Mouse (Mus musculus) forebrain, postnatal 0 days (tissue): Measurements from ENCODE around the gene Fstl1. TPM values are rescaled to one million over a fixed set of nuclear protein-coding genes. Genes with fewer than 3 reads are reported as not detected.
A peak's percentile ranks its signal among the peaks of the same experiment; 100 is the strongest.

ENCODE experiments used
- ATAC-seq: fragments of 200-750 bp; cut with Nextera tagmentation; 2 replicates; pipeline ENCODE4 v1.8.0; 2017; ENCODE audit warnings: mild to moderate bottlenecking, moderate library complexity
- DNase-seq: peaks from one replicate; pipeline ENCODE4 v3.0.0-alpha.2; 2015
- H3K27ac ChIP-seq: fragments of 300-500 bp; sonication (generic); 2 replicates; pipeline ENCODE4 v1.5.1; 2014; ENCODE audit warnings: low read depth, mild to moderate bottlenecking, antibody characterized with exemption, low read length, moderate library complexity, mixed read lengths
- H3K27me3 ChIP-seq: fragments of 300-500 bp; sonication (generic); 2 replicates; pipeline ENCODE4 v1.6.1; 2014; ENCODE audit warnings: mild to moderate bottlenecking, low read length, mixed read lengths; ENCODE audit not compliant: insufficient read depth
- H3K36me3 ChIP-seq: fragments of 300-500 bp; sonication (generic); 2 replicates; pipeline ENCODE4 v1.6.1; 2014; ENCODE audit warnings: mild to moderate bottlenecking, moderate library complexity; ENCODE audit not compliant: insufficient read depth
- H3K4me1 ChIP-seq: fragments of 300-500 bp; sonication (generic); 2 replicates; pipeline ENCODE4 v1.6.1; 2014; ENCODE audit warnings: antibody characterized with exemption; ENCODE audit not compliant: insufficient read depth
- H3K4me2 ChIP-seq: fragments of 300-500 bp; sonication (generic); 2 replicates; pipeline ENCODE4 v1.6.1; 2014; ENCODE audit warnings: low read depth, mild to moderate bottlenecking, moderate library complexity
- H3K4me3 ChIP-seq: fragments of 300-500 bp; sonication (generic); 2 replicates; pipeline ENCODE4 v1.5.1; 2014; ENCODE audit warnings: low read depth, low read length, mixed read lengths
- H3K9ac ChIP-seq: fragments of 300-500 bp; sonication (generic); 2 replicates; pipeline ENCODE4 v1.6.1; 2014; ENCODE audit warnings: mild to moderate bottlenecking
- H3K9me3 ChIP-seq: fragments of 300-500 bp; sonication (generic); 2 replicates; pipeline ENCODE4 v1.6.1; 2016; ENCODE audit warnings: low read length
- CTCF ChIP-seq: sonication (generic); IDR thresholded peaks from 2 replicates; pipeline ENCODE4 v1.5.1; 2016; ENCODE audit warnings: antibody characterized with exemption, control low read depth, low read depth
- WGBS: fragments of 180-500 bp; shearing (Covaris S2); extraction: QIAGEN DNeasy Blood & Tissue Kit; methylation state at CpG from one replicate; pipeline ENCODE4 v1.1.7; 2014; 5-methylcytosine and 5-hydroxymethylcytosine counted together
- polyA plus RNA-seq: library from polyadenylated mRNA; unstranded; fragments of >200 nt; fragmentation: Nextera tagmentation; extraction: Ambion mirVana; gene quantifications from 2 replicates; pipeline ENCODE4 v1.2.1, GENCODE M21; 2015
- total RNA-seq: library from RNA; depleted of rRNA; stranded (reverse); fragments of >200 nt; gene quantifications from 2 replicates; pipeline ENCODE4 v1.2.3, GENCODE M21; 2014

The Fstl1 gene
- total and polyA plus RNA-seq, 2 experiments from 2014 or later = 67.2 to 78.3 TPM

DNA sequence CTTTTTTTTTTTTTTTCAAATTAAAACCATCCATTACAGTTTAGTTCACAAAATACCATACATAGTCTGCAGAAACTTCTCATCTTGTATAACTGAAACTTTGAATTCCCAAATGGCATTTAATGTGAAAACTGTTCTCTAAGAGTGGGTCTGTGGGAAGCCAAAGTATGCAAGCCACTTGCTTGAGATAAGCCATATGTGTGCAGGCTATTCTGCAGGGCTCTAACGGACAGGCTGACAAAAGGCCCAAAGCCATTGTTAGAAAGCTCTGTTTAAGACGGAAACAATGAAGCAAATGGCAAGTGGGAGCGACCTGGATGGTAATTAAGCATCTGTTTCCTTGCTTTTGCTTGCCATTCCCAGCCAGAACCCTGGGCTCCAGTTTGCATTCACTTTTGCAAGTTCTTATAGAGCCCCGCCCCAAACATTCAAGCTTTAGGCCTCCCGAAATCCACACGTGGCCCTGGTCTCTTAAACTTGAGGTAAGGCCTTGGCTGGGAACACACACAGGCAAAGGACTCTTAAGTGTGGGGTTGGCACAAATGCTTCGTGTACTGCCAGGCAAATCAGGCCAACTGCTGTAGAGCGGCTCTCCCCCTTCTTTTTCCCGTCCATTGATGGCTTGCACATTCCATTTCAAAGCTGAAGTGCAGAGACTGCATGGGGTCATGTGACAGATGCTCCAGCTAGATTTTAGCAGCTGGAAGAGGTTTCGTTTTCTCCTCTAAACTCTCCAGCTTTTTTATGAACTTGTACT is 32.4 kb downstream of the Fstl1 start:
- ATAC-seq = peak; percentile 10; the same call in 1 of the 2 replicates
- H3K4me2 ChIP-seq = no peak overlapping the region
- no peak for TF ChIP-seq CTCF
- no peaks in the 10 kb centered on the region for H3K27me3 ChIP-seq
- no peaks in the 10 kb centered on the region for H3K9me3 ChIP-seq
- peaks cover 6% of the 10 kb centered on the region for H3K4me1 ChIP-seq
- DNase-seq = peak; percentile 32
- H3K4me3 ChIP-seq = no peak overlapping the region
- WGBS = 19% methylated on average over 10 of the region's 10 CpGs
- H3K27ac ChIP-seq = no peak overlapping the region
- H3K9ac ChIP-seq = no peak overlapping the region
- no peaks in the 10 kb centered on the region for H3K36me3 ChIP-seq

DNA sequence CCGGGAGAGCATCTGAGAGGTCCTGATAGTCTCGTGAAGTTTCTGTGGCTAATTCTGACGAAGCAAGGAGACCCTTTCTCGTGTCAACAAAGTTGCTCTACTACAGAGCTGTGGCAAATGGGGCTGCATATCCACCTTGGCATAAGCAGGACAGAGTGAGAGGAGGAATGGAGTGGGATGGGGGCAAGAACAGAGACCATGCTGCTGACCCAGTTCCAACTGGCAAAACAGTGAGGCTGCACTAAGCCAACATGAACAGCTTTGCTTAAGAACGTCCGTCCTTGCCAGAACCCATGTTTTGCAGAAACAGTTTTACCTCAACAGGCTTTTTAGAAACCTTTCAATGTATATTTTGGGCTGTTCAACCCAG is 32.9 kb downstream of the Fstl1 start:
- Histone ChIP-seq H3K4me3 (no peak overlapping the region), H3K4me1 (peaks cover 7% of the 10 kb centered on the region), H3K36me3 (no peaks in the 10 kb centered on the region), H3K4me2 (no peak overlapping the region), H3K9me3 (no peaks in the 10 kb centered on the region), H3K27ac (no peak overlapping the region), H3K9ac (no peak overlapping the region), H3K27me3 (no peaks in the 10 kb centered on the region)
- ATAC-seq (no peak), DNase-seq (peak; percentile 37)
- WGBS = 49% methylated on average over 6 of the region's 6 CpGs
- no peak for TF ChIP-seq CTCF

DNA sequence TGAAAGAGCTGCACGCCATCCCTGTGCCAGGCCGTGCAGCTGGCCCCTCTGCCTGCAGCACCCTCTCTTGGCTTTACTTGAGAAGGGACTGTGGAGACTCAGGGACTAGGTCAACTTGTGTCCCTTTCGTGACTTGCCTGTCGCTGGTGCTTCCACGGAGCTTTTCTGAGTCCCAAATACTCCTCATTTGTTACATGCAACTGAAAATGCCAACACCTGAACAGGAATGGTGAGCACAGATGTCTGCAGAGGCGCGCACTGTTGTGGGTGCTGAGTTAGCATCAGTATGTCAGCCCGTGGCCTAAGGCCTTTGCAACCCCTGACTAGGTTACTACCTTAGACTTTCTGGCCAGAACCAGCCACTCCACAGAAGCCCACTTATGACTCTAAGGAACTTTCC is 35.2 kb downstream of the Fstl1 start:
- Histone ChIP-seq H3K27ac (no peak overlapping the region), H3K27me3 (no peaks in the 10 kb centered on the region), H3K4me1 (peaks cover 10% of the 10 kb centered on the region), H3K9me3 (no peaks in the 10 kb centered on the region), H3K4me2 (no peak overlapping the region), H3K4me3 (no peak overlapping the region), H3K9ac (peak overlapping the region; percentile 14; the same call in 1 of the 2 replicates), H3K36me3 (no peaks in the 10 kb centered on the region)
- WGBS = 90% methylated on average over 8 of the region's 8 CpGs
- no peak for TF ChIP-seq CTCF
- no peak for ATAC-seq
- no peak for DNase-seq

DNA sequence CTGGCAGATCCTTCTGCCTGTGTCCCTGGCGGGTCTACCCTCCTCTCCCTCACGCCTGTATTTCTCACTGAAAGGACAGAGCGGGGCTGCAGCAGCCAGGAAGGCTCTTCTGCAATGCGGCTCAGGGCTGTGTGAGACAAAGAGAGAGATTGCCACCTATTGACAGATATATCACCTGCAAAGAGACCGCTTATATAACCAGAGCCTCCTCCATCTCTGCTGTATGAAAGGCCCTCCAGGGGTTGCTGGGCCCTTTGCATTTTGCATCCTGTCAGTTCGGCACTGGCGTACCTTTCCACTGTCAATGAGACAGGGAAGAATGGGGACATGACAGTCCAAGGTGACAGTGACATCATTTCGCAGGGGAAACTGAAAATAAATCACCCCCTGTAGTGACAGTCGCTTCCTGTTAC is 35.8 kb downstream of the Fstl1 start:
- no peak overlapping the region for H3K4me2 ChIP-seq
- H3K4me1 ChIP-seq = peaks cover 10% of the 10 kb centered on the region
- WGBS = 46% methylated on average over 9 of the region's 9 CpGs
- H3K9ac ChIP-seq = peak overlapping the region; percentile 14; the same call in 1 of the 2 replicates
- DNase-seq (peak; percentile 74), ATAC-seq (peak; percentile 61)
- H3K36me3 ChIP-seq = no peaks in the 10 kb centered on the region
- peak overlapping the region; percentile 66 for H3K27ac ChIP-seq
- no peak overlapping the region for H3K4me3 ChIP-seq
- no peaks in the 10 kb centered on the region for H3K27me3 ChIP-seq
- TF ChIP-seq CTCF = peak; percentile 72
- H3K9me3 ChIP-seq = no peaks in the 10 kb centered on the region

DNA sequence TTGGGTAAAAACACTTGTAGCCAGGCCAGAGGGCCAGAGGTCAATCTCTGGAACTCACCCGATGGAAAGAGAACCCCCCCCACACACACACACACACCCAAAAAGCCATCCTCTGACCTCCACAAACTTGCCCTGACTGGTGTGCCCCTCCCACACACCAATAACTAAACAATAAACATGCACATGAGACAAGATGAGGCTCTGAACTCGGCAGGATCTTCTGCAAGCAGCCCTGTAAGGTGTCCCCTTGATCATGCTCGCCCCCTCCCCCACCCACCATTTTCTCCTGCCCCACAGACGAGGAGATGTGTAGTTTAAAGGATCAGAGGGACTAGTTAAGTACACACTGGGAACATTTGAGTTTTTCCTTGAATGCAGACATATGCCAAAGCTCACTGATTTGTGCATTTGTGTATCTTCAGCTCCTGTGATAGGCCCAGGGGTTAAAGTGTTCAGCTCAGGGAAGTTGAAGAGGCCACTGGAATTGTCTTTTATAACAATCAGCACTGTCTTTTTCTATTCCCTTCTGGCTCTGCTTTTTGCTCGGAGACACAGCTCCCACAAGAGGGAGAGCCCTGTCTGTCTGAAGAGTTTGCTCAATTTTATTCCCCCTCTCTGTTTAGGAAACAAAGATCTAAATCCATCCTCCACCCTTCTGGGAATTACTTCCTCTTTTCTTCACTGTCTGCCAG is 37.2 kb downstream of the Fstl1 start:
- no peak for DNase-seq
- no peak for ATAC-seq
- no peaks in the 10 kb centered on the region for H3K9me3 ChIP-seq
- H3K36me3 ChIP-seq = 0 out of 2 replicates have a peak, but pooled peaks cover 7% of the 10 kb centered on the region
- peak overlapping the region; percentile 18; the same call in 1 of the 2 replicates for H3K9ac ChIP-seq
- peak overlapping the region; percentile 69 for H3K27ac ChIP-seq
- no peak for TF ChIP-seq CTCF
- H3K4me1 ChIP-seq = peaks cover 10% of the 10 kb centered on the region
- no peaks in the 10 kb centered on the region for H3K27me3 ChIP-seq
- no peak overlapping the region for H3K4me3 ChIP-seq
- WGBS = 32% methylated on average over 5 of the region's 5 CpGs
- peak overlapping the region; percentile 2; the same call in 1 of the 2 replicates for H3K4me2 ChIP-seq

DNA sequence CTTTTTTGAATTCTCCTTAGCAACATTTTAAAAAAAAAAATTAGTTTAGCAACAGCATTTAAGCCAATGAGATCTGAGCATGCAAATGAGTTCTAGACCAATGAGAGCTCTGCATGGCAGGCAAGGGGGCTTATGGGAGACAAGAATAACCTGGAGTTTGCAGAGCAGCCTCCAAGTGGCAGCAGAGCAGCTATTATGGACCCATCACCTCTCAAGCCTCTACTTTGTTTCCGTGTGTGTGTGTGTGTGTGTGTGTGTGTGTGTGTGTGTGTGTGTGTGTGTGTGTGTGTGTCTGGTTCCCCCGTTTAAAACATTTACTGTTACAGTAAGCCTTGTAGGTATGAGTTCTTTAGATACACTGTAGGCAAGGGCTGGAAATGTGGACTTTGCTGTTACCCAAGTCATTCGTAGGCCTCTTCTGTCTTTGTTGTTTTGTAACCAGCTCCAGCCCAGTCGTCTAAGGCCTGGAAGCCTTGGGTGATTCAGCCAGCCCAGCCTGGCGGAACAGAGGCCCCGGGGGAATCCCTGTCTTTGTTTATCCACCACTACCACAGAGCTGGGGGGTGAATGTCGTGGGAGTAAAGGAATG is 37.8 kb downstream of the Fstl1 start:
- Histone ChIP-seq H3K4me1 (peaks cover 10% of the 10 kb centered on the region), H3K27me3 (no peaks in the 10 kb centered on the region), H3K27ac (peak overlapping the region; percentile 79), H3K4me3 (no peak overlapping the region), H3K9ac (no peak overlapping the region), H3K9me3 (no peaks in the 10 kb centered on the region), H3K36me3 (0 out of 2 replicates have a peak, but pooled peaks cover 7% of the 10 kb centered on the region), H3K4me2 (peak overlapping the region; percentile 13; the same call in 1 of the 2 replicates)
- 11% methylated on average over 7 of the region's 7 CpGs for WGBS
- DNase-seq = peak; percentile 90
- peak; percentile 99 for ATAC-seq
- TF ChIP-seq CTCF = peak; percentile 80

DNA sequence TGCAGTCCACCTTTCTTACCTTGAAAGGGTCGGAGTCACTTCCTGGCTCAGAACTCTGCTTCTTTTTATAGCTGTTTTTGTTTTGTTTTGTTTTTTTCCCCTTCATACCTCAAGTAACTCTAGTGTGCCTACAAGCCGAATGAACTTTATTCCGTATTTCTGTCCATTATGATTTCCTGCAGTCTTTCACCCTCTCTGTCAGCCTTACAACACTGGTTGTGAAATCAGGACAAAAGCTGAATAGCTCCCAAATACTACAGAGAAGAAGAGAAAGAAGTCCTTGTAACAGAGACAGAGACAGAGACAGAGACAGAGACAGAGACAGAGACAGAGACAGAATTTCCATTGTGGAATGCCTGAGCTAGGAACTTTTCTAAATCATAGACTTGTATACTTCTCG is 41.3 kb downstream of the Fstl1 start:
- peaks cover 18% of the 10 kb centered on the region for H3K36me3 ChIP-seq
- H3K9me3 ChIP-seq = no peaks in the 10 kb centered on the region
- no peak overlapping the region for H3K9ac ChIP-seq
- H3K27me3 ChIP-seq = no peaks in the 10 kb centered on the region
- no peak for DNase-seq
- no peak for TF ChIP-seq CTCF
- H3K4me1 ChIP-seq = peaks cover 10% of the 10 kb centered on the region; the same call in 1 of the 2 replicates
- H3K4me3 ChIP-seq = no peak overlapping the region
- WGBS = 92% methylated on average over 4 of the region's 4 CpGs
- no peak overlapping the region for H3K27ac ChIP-seq
- H3K4me2 ChIP-seq = no peak overlapping the region
- ATAC-seq = no peak
